Mouse (Mus musculus) layer of hippocampus, adult 8-10 months (tissue): Measurements from ENCODE around the gene 4933434E20Rik. TPM values are rescaled to one million over a fixed set of nuclear protein-coding genes. Genes with fewer than 3 reads are reported as not detected.

Experiments
- microRNA-seq, 2 experiments: library from miRNA; unstranded; fragments of <30 nt; microRNA quantifications; one replicate each; pipeline ENCODE4 v1.2.0; 2022
- total RNA-seq, 4 experiments: library from RNA; stranded (reverse); gene quantifications; 2 replicates each; pipeline ENCODE4 v1.2.4; 2022

4933434E20Rik gene
- total RNA-seq, 4 experiments from 2014 or later = 94.7 to 111 (median 99.1) TPM

Small RNA genes within 50 kb of the gene (microRNA-seq; reads per million reads assigned to microRNA genes)
- gene Mir190b (13.4 to 14.7 reads per million in 2 experiments), gene Mir7669 (0 reads per million in 2 experiments)

Other genes with a start within 250 kb of the 4933434E20Rik start
- gene She, start 220.3 kb upstream of the 4933434E20Rik start, total RNA-seq = 1 to 10 TPM; 2.9 to 5.3 (median 3.6) TPM
- gene Il6ra, start 138.4 kb upstream of the 4933434E20Rik start, total RNA-seq = 1 to 10 TPM; 6.6 to 9.4 (median 8.1) TPM
- gene Atp8b2, start 88.1 kb upstream of the 4933434E20Rik start, total RNA-seq = 100 to 1,000 TPM in 1 of 4 experiments, 10 to 100 TPM in 3; 86.7 to 114 (median 92.3) TPM
- 100 to 1,000 TPM in 2 of 4 experiments, 10 to 100 TPM in 2; 76.9 to 121 (median 99.5) TPM for gene Hax1, start 52.9 kb upstream of the 4933434E20Rik start, total RNA-seq
- 100 to 1,000 TPM; 165 to 186 (median 173) TPM for gene Ubap2l, start 992 bp downstream of the 4933434E20Rik start, total RNA-seq
- gene Tpm3, start 21.0 kb downstream of the 4933434E20Rik start, total RNA-seq = 100 to 1,000 TPM; 143 to 186 (median 163) TPM
- under 1 TPM; 0.16 to 0.41 (median 0.32) TPM for gene Nup210l, start 52.5 kb downstream of the 4933434E20Rik start, total RNA-seq
- gene Rps27, start 162.0 kb downstream of the 4933434E20Rik start, total RNA-seq = 1,000 to 10,000 TPM in 3 of 4 experiments, 100 to 1,000 TPM in 1; 970 to 1,112 (median 1,031) TPM
- gene Rab13, start 162.1 kb downstream of the 4933434E20Rik start, total RNA-seq = 10 to 100 TPM in 1 of 4 experiments, 1 to 10 TPM in 3; 7.4 to 10.4 (median 7.7) TPM
- gene Jtb, start 180.0 kb downstream of the 4933434E20Rik start, total RNA-seq = 10 to 100 TPM; 36.9 to 38.2 (median 37.4) TPM
- under 1 TPM in 2 of 4 experiments, not detected in 2; 0.23 to 0.45 TPM for gene Creb3l4, start 191.9 kb downstream of the 4933434E20Rik start, total RNA-seq
- gene Slc39a1, start 196.5 kb downstream of the 4933434E20Rik start, total RNA-seq = 10 to 100 TPM; 43.0 to 64.2 (median 50.4) TPM
- 10 to 100 TPM; 39.7 to 43.8 (median 42.8) TPM for gene Crtc2, start 202.5 kb downstream of the 4933434E20Rik start, total RNA-seq
- gene Dennd4b, start 213.5 kb downstream of the 4933434E20Rik start, total RNA-seq = 10 to 100 TPM; 32.8 to 38.7 (median 33.0) TPM
- gene Gatad2b, start 241.5 kb downstream of the 4933434E20Rik start, total RNA-seq = 100 to 1,000 TPM; 100 to 109 (median 104) TPM